8 mouse cellular contexts compared by ENCODE assay signal in genomic region chr12:89811815-89812549, GRCm38 (mm10).
DNase-seq lines count a peak whose midpoint lies in the region; TF ChIP-seq lines count a peak whose summit lies in the region.

No protein-coding gene starts in this region.

- H3K27ac ChIP-seq in left cerebral cortex, adult 2 months = peak overlapping the region; percentile 66; the same call in 1 of the 2 replicates

- TF ChIP-seq CTCF in left cerebral cortex, adult 2 months (IDR thresholded peaks at IDR 0.05) = peak; percentile 14

- intact Hi-C loops in gastrocnemius, postnatal 14 days (cut with DNase I; ENCODE audit: low total_unique reads) = no loop called here
- intact Hi-C loops in left cerebral cortex, adult 2 months (cut with DNase I) = loop anchor here (5.0 to 10.0 kb wide), 3 partner anchors 90 to 343 kb away; no protein-coding TSS in a partner anchor

- H3K4me3 ChIP-seq in left cerebral cortex, adult 2 months = peak overlapping the region; percentile 58

- peak; percentile 57 for DNase-seq in adrenal gland, adult 2 months
- DNase-seq in embryo, embryonic 10 days (ENCODE audit: low spot score) = peak; percentile 92
- DNase-seq in gastrocnemius, postnatal 14 days = peak; percentile 51
- peak; percentile 3 for DNase-seq in induced T-regulatory cell, adult 2 months (ENCODE audit: low read depth)
- DNase-seq in left cerebral cortex, adult 2 months (ENCODE audit: extremely low spot score in 1 of 2, low spot score in 2 of 2) = peak; percentile 75 to 80
- peak; percentile 47 for DNase-seq in lung, postnatal 25 days (ENCODE audit: low spot score)
- DNase-seq in retina, postnatal 7 days (ENCODE audit: low read depth, low spot score) = peak; percentile 21
- no peak for DNase-seq in spleen, postnatal 14 days (ENCODE audit: low spot score in 2 of 2)

Comparison
In these comparisons a context has a peak if more than half of its experiments do, and no peak if none do; other contexts are left out.
1. DNase-seq: peak in adrenal gland, adult 2 months (single experiment), embryo, embryonic 10 days (single experiment), gastrocnemius, postnatal 14 days (single experiment), induced T-regulatory cell, adult 2 months (single experiment), left cerebral cortex, adult 2 months (2 of 2), lung, postnatal 25 days (single experiment) and retina, postnatal 7 days (single experiment); none in spleen, postnatal 14 days (0 of 2).